Mouse (Mus musculus): ENCODE measurements around the gene Agpat3.

Agpat3 gene

DNA sequence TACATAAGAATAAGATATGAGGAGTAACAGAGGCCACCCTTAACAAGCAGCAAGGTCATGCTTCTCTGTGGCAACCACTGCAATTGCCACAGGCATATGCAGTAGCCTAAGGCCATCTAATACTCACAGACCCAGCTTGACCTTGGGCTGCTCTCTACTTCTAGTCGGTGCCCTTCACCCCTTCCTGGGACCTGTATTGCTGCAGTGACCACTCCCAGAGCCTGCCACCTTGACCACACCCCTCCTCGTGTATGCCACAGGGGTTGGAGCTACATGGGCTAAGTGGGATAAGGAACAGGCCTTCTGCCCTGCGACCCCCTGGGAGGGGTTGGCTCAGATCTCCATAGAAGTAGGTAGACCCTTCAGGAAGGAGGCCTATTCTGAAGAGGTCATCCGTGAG is 55.3 kb downstream of the Agpat3 start:
- peak; percentile 14 for DNase-seq (ENCODE audit: low read depth, low spot score)

DNA sequence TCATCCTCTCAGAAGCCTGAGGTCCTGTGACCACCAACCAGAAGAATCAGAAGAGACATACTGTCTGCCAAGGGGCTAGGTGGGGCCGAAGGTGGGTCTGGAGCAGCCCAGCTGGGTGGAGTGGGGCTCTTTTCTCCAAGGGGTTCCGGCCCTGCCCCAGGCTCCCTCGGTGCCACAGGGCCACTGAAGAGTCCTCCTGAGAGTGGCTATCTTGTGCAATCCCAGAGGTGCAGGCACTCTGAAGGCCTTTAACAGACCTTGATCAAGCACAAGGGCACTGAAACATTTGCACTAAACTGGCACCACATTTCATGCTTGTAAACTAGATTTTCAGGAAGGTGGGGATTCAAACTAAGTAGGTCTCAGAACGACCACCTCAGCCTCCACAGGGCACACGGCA is 55.9 kb downstream of the Agpat3 start:
- no peak for DNase-seq (ENCODE audit: low read depth, low spot score)

DNA sequence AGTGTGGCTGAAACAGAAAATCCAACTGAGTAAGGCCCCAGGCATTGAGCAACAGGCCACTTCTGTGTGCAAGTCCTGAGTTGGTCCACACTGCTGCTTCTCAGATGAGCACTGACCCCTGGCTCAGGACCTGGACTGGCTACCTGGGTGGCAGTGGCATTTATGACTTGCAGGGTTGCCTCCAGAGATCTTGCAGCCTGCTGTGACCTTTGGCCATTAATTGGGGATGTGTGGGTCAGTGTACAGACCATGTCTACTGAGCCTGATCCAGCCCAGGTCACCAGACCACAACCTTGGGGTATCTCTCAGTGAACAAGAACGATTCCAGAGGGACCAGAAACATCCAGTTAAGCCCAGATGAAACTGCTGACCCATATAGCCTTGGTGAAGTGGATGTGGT is 58.7 kb downstream of the Agpat3 start:
- no peak for DNase-seq (ENCODE audit: low read depth, low spot score)

DNA sequence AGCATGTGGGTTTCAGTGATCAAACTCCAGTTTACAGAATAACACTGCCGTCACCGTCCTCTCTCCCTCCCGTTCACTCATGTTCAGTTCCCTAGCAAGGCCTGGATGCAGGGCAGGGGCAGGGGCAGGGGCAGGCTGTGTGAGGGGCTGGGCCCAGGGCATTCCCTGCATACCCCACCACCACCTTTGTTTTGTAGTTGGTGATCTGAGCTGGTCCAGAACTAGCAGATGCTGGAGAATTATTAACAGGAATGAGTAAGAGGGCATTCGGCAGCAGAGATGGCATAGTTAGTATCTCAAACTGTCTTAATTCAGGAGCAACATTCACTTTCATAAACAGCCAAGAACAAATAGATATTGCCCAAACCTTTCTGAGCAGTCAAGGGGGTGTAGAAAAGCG is 59.9 kb downstream of the Agpat3 start:
- no peak for DNase-seq (ENCODE audit: low read depth, low spot score)

DNA sequence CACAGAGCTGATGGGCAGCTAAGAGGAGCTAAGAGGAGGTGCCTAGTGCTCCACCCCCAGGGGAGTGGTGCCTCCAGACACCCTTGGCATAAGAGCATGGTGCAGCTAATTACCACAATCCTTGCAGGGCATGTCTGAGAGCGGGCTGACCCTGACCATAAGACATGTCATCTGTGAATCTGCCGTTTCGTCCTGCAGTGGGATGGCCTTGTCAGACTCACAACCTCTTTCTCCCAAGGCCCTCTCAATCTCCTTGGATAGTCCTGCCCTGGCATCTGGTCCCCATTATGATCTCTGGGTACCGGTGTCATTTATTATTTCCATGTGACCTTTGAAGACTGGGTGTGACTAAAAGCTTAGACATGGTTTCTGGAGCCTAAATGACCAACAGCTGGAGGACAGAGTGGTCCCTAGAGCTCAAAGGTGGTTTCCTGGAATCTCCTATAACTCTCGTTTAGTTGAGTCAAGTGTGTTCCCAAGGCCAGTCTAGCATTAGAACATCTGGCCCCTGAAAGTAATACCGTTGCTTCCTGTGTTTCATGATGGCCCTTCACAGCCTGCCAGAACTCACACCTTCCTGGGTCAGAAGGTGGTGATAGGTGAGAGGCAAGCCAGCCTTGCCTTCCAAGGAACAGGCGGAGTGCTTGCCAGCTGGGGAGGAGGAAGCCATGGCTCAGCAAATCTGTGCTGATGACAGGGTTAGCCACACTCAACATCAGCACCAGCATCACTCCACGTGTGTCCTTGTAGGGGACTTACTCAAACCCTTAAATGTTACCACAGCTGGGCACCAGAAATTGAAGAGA is 61.4 kb downstream of the Agpat3 start:
- no peak for DNase-seq (ENCODE audit: low read depth, low spot score)

DNA sequence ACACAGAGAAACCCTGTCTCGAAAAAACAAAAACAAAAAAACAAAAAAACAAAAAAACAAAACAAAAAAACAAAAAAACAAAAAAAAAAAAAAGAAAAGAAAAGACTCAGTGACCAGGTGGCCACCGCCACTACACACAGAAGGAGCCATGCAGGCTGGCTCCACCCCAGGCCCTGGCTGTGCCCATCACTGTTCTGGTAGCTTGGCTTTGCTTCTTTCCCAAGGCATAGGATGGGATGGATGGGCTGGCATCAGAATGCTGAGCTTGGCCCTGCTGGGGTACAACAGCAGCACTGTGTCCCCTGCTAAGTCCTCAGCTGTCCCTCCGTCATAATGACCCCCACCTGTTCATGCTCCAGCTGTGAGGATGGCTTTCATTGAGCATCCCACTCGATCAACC is 63.4 kb downstream of the Agpat3 start:
- DNase-seq (ENCODE audit: low read depth, low spot score): no peak

DNA sequence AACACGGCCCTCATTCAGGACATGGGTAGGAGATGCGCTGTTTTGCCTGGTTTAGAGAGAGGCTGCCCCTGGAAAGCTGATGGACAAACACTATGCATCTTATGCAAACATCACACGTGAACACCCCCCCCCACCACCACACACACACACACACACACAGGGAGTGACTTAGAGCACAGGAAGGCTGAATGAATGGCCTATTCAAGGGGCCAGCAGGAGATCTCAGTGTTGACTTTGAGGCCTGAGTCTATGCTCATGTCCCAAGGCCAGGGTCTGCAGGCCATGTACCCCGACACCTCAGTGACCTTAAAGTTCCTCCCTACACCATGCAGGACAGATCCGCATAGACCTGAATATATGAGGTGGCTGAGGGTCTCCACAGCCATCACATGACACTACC is 64.2 kb downstream of the Agpat3 start:
- no peak for DNase-seq (ENCODE audit: low read depth, low spot score)

DNA sequence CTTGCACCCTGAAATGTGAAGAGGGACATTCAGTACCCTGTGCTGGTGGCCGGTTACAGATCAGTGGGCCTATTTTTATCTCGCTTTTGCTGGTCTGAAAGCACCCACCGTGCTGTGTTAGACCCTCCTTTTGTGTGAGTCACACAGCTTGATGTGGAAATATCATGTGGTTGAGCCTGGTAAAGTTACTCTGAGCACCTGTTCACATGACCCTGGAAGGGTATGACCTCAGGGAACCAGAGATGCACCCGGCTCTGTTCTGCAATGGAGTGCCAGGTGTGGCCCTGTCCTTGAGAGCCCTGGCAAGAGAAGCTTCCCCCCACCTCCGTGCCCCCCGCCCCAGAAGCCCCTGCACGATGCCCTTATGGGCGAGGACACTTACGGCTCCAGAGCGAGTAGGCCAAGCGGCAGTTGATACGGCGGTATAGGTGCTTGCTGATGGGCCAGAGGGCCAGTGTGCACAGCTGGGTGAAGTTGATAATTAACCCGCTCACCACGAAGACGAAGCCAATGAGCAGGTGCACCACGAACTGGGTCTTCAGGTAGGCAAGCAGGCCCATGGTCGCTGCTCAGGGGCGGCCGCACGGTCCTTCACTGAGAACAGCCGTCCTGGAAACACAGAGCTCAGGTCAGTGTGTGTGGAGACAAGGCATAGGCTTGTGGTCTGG is 64.7 kb downstream of the Agpat3 start:
- DNase-seq (ENCODE audit: low read depth, low spot score): no peak

DNA sequence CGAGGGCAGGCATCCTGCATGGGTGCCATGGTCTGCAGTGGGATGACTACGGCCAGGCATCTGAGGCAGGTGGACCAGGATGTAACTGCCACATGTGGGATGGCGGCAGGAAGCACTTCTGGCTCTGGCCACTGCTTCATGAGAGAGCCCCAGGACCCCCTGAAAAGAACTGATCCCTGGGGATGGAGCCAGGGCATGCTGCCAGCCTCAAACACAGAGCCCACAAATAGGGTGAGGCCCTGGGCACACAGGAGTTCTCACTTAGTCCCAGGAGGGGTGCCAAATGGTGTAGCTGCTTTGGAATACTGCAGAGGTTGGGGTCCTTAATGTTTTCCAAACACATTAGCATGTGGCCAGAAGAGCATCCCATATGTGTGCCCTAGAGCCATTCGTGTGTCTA is 66.3 kb downstream of the Agpat3 start:
- DNase-seq (ENCODE audit: low read depth, low spot score): no peak

DNA sequence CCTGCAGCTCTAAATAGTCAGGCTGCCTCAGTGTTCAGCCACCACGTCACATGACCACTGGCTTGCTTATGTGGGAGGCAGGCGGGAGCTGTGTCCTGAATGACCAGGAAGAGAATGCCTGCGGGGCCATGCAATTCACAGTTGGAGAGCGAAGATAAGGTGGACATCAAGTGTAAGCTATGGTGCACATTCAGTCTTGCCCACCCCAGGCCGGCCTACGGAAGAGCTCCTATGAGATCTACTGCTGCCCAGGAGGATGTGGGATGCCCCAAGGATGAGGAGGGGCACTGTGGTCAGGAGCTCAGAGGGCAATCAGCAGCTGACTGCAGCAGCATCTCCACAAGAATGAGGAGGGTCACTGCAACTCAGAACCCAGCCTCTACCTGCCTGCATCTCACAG is 66.9 kb downstream of the Agpat3 start:
- DNase-seq (ENCODE audit: low read depth, low spot score): no peak

DNA sequence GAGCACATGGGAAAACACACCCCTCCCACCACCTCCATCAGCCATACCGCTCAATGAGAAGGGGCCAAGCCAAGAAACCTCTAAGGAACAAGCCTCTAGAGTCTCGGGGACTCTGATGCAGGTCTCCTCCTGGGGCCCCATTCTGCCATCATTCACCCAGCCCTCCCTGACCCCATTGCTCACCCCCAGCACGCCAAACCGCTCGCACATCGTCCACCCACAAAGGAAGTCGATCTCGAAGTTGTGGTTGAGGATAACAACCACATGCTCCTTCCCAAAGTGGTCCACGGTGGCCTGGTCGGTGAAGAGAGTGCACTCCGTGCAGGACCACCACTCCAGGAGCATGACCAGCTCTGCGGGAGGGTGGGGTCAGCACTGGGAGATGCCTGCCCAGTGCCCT is 67.5 kb downstream of the Agpat3 start:
- DNase-seq (ENCODE audit: low read depth, low spot score): no peak

DNA sequence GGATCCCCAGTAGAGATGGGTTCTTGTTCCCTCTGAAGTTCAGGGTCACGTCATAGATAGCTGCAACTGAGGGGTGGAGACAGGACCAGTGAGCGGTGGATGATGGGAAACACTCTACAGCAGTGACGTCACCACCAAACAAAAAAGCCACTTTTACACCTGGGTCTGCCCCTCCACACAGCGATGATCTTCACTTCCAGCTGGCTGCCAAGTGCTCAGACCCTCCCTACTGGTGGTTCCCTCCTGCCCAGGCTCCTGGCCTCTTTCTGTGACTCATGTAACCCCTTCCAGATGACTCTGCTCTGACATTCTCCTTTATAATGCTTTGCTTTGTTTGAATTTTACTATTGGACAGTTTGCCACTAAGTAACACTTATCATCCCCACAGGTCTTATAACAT is 69.9 kb downstream of the Agpat3 start:
- no peak for DNase-seq (ENCODE audit: low read depth, low spot score)

DNA sequence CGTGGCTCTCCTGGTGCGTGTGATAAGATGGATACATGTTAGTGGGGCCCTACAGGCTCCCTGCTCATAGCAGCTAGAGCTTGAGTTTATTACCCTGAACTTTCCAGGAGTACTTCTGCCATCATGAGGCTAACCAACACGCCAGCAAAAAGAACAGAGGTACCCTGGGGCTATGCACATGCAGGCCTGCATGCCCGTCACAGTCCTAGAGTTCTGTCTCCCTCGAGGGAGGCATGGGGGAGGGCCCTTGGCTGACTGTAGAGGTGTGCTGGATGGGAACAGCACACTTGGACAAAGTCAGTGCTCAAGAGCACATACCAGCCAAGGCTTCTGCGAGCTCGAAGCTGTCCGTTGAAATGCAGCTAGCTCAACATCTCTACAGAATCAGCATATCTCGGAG is 71.8 kb downstream of the Agpat3 start:
- DNase-seq (ENCODE audit: low read depth, low spot score): no peak

DNA sequence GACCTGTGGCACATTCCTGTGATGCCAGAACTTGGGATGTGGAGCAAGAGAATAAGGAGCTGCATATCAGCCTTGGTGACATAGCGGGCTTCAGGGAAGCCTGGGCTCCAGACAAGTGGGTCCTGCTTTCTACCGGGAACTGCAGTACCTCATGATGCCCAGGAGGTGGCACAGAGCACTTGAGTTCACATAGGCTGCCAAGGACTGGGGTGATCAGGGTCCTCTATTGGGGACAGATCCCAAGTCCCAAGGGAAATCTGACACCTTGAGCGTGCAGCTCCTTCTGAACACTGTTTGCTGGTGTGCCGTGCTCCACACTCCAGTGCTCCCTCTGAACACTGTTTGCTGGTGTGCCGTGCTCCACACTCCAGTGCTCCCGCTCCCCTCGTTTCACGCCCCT is 73.1 kb downstream of the Agpat3 start:
- peak; percentile 62 for DNase-seq (ENCODE audit: low read depth, low spot score)

DNA sequence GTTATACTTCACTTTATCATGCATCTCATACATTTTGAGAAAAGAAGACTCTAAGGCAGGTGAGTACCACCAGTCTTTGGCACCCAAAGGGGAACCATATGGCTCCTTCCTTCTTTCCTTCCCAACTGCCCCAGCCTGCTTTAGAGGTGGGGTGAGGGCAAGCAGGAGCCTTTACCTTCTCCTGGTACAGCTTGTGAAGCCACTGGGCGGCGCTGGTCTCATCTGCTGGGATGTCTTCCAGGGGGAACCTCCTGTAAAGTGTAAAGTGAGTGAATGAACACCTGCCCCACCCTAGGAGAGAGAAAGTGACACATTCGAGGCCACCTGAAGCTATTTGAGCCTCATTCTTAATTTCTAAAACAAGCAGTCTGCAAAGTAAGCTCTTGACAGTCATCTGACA is 74.5 kb downstream of the Agpat3 start:
- no peak for DNase-seq (ENCODE audit: low read depth, low spot score)

DNA sequence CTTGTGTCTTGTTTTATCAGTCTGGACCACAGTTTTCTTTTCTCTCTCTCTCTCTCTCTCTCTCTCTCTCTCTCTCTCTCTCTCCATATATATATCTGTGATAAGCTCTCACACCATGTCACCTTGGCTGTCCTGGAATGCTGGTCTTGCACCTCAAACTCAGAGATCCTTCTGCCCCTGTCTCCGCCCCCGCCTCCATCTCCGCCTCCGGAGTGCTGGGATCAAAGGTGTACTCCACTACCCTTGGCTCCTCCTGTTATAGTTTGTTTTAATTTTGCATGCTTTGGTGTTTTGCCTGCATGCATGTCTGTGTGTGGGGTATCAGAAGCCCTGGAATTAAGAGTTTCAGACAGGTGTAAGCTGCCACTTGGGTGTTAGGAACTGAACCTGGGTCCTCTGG is 76.0 kb downstream of the Agpat3 start:
- DNase-seq (ENCODE audit: low read depth, low spot score): no peak

DNA sequence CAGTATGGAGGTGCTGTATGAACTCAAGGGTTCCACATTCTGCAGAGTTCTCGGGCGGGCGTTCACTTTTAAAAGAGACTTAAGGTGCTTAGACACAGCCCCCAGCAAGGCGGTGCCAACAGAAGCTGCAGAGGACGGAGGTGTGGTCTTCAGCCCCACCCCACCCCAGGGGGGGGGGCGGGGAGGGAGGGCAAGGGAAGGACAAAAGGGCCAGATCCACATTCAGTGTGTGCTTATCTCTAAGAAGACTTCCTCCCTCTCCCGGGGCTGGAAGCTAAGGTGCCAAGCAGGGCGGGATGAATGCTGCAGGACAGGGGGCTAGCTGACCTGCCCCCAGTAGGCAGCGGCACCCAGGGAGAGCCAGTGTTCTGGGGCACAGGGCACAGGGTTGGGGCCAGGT is 79.4 kb downstream of the Agpat3 start:
- DNase-seq (ENCODE audit: low read depth, low spot score): no peak

DNA sequence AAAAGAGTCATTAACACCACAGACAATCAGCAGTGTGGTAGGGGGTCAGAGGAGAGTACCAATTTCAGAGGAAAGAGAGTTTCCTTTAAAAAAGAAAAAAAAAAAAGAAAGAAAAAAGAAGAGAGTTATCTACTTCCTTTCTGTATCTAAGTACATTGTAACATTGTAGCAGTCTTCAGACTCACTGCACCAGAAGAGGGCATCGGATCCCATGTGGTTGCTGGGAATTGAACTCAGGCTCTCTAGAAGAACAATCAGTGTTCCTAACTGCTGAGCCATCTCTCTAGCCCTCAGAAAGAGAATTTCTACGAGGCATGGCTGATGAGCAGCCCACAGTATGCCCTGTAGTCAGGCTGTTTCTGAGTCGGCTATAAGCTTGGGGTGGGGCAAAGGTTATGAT is 86.4 kb downstream of the Agpat3 start:
- no peak for DNase-seq (ENCODE audit: low read depth, low spot score)

DNA sequence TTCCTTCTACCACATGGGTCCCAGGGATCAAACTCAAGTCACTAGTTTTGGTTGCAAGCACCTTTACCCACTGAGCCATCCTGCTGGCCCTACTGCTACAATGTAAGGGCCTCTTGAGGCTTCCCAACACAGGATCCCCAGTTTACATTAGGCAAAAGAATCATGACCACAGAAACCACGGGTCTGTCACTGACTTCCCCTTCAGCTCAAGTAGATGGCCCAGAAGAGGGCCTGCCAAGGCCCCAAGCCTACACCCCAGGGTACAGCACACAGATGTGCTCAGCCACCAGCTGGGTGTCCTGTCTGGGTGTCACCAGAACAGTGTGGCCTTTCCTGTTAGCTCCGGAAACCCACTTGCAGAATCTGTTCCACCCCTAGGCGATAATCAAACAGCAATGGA is 87.6 kb downstream of the Agpat3 start:
- peak; percentile 83 for DNase-seq (ENCODE audit: low read depth, low spot score)

DNA sequence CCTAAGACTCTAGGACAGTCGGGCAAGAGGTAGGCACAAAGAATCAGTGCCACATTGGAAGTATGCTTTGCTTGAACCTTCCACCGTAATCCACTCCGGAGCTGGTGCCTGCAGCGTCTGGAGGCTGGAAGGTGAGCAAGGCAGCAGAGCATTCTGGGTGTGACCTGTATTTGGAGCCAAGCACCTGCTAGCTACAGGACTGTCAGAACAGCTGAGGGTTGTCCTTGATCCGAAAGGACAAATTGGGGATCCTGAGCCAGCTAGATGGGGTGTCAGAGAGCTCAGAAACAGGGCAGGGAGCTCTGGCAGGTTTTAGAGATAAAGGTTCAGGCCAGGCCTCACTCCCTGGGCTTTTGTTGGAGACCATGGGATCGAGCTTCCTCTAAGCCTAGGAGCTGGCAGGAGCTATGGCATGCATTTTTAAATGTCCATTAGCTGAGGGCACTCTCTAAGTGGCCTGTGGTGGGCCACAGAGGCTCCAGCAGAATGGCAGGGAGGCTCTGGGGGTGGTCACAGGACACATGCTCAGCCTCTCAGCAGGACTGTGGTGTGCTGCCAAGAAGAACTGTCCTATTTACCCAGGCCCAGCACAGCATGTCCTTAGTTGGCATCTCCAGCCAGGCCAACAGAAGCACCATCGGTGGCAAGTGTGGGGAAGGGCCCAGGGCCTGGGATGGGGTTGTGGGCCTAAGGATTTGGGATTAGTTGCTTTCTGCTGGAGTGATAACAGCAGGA is 91.2 kb downstream of the Agpat3 start:
- DNase-seq (ENCODE audit: low read depth, low spot score): no peak

DNA sequence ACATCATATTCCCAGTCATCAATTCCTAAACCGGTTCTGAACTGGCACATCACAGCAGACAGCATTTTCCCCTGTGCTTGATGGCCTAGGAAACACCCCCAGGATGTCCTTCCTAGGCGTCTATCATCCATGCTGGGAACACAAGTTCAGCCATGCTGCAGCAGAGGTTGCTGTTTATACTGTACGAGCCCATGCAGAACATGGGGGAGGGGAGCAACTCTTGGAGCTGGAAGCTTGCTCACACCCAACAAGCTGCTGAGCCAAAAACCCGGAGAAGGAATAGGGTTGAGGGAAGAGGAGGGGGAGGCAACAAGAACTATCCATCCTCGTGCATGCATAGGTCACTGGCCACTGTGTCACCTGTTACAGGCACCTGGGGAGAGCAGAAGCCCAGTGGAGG is 92.0 kb downstream of the Agpat3 start:
- no peak for DNase-seq (ENCODE audit: low read depth, low spot score)

DNA sequence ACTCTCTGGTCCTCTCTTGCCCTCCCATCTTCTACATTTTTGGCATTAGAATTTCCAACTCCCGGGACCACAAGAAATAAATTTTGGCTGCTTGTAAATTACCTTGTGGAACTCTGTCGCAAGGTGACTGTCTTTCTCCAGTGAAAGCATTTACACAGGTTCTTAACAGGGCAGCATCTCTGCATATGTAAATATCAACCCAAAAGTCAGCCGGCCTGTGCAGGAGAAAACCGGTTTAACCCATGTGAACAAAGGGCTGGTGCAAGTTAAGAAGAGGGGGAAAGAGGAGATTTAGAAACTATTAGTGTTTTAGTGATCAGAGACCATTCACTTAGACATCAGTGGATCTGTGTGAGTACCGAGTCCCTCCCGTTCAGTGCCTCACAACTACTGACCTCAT is 92.6 kb downstream of the Agpat3 start:
- no peak for DNase-seq (ENCODE audit: low read depth, low spot score)

DNA sequence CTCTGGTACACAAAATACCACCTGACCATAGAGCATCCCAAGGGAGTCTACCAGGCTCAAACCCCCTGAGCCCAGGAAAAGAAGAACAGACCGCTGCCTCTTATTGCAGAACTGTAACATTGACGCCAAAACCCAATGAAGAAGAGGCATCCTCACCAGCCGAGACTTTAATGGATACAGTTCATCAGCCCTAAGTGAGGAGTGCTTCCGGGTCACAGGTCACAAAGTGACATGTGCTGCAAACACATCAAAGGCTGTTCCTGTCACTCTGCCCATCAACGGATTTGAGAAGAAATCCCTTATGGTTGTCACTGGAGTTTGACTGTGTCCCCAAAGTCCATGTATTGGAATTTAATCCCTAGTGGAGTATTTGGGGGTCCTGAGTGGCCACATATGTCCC is 93.1 kb downstream of the Agpat3 start:
- DNase-seq (ENCODE audit: low read depth, low spot score): no peak

Data from A20 (cell line).